Mouse (Mus musculus) G1E (cell line): ENCODE data around the gene Tasp1.

ENCODE experiments used
- CTCF ChIP-seq: IDR thresholded peaks from 2 replicates; pipeline ENCODE4 v1.5.1; 2012; ENCODE audit warnings: low read depth, low read length, inconsistent platforms, mixed read lengths
- GATA1 ChIP-seq: IDR thresholded peaks from 2 replicates; pipeline ENCODE4 v1.6.1; 2012; ENCODE audit warnings: borderline replicate concordance, low read length, inconsistent platforms, mixed read lengths
- POLR2AphosphoS5 ChIP-seq: IDR thresholded peaks from 2 replicates; pipeline ENCODE4 v1.6.1; 2012; ENCODE audit warnings: low read depth, low read length, inconsistent platforms; ENCODE audit not compliant: insufficient replicate concordance
- TAL1 ChIP-seq: conservative IDR thresholded peaks from 2 replicates; pipeline ENCODE4 v1.6.1; 2012; ENCODE audit warnings: low read depth, low read length, inconsistent platforms, mixed read lengths

- TF ChIP-seq CTCF (no peak), GATA1 (no peak), TAL1 (no peak), POLR2AphosphoS5 (no peak)
Measured at GRCm38 (mm10) chr2:140099971-140100370, 33.4 kb upstream of the Tasp1 start.
